Mouse (Mus musculus) forebrain, embryonic 16.5 days (tissue): Measurements from ENCODE around the gene Disp1. TPM values are rescaled to one million over a fixed set of nuclear protein-coding genes. Genes with fewer than 3 reads are reported as not detected.

ENCODE experiments used
- microRNA-seq: library from miRNA; unstranded; fragments of <30 nt; microRNA quantifications from one replicate; pipeline ENCODE4, GENCODE M21; 2017
- polyA plus RNA-seq: library from polyadenylated mRNA; unstranded; fragments of >200 nt; fragmentation: Nextera tagmentation; extraction: Ambion mirVana; gene quantifications from 2 replicates; pipeline ENCODE4 v1.2.1, GENCODE M21; 2015

Gene Disp1
- polyA plus RNA-seq, 1 experiment from 2014 or later: 6.4 TPM

Small RNA genes lying within 50 kb of the gene (microRNA-seq; reads per million reads assigned to microRNA genes)
- gene Gm24975: not detected

Other genes with a start within 250 kb of the Disp1 start
- gene Aida, start 75.1 kb upstream of the Disp1 start, polyA plus RNA-seq: 51.6 and 51.7 TPM in 2 replicates
- gene Brox, start 75.7 kb upstream of the Disp1 start, polyA plus RNA-seq: 120 and 132 TPM in 2 replicates
- gene Mia3, start 148.0 kb upstream of the Disp1 start, polyA plus RNA-seq: 105 and 108 TPM in 2 replicates
- 16.7 and 18.6 TPM in 2 replicates for gene Taf1a, start 167.5 kb upstream of the Disp1 start, polyA plus RNA-seq
- 0.24 and 1.1 TPM in 2 replicates for gene Hhipl2, start 196.7 kb upstream of the Disp1 start, polyA plus RNA-seq